Mouse (Mus musculus) neural tube, embryonic 14.5 days (tissue): ENCODE measurements around the gene Ucn2. TPM values are rescaled to one million over a fixed set of nuclear protein-coding genes. Genes with fewer than 3 reads are reported as not detected.

Experiments
- ATAC-seq: fragments of 200-750 bp; cut with Nextera tagmentation; 2 replicates; pipeline ENCODE4 v1.8.0; 2017; ENCODE audit warnings: low read depth, mild to moderate bottlenecking, moderate TSS enrichment, moderate library complexity
- H3K27ac ChIP-seq: fragments of 300-500 bp; sonication (generic); 2 replicates; pipeline ENCODE4 v1.5.1; 2014; ENCODE audit warnings: low read depth, mild to moderate bottlenecking, control low read depth, low read length, moderate library complexity, mixed read lengths
- H3K27me3 ChIP-seq: fragments of 300-500 bp; sonication (generic); 2 replicates; pipeline ENCODE4 v1.6.1; 2014; ENCODE audit warnings: low read length; ENCODE audit not compliant: control insufficient read depth, insufficient read depth
- H3K36me3 ChIP-seq: fragments of 300-500 bp; sonication (generic); 2 replicates; pipeline ENCODE4 v1.6.1; 2014; ENCODE audit warnings: low read length, mixed read lengths; ENCODE audit not compliant: control insufficient read depth, insufficient read depth
- H3K4me1 ChIP-seq: fragments of 300-500 bp; sonication (generic); 2 replicates; pipeline ENCODE4 v1.6.1; 2014; ENCODE audit warnings: low read length; ENCODE audit not compliant: control insufficient read depth, insufficient read depth
- H3K4me2 ChIP-seq: fragments of 300-500 bp; sonication (generic); 2 replicates; pipeline ENCODE4 v1.6.1; 2014; ENCODE audit warnings: mild to moderate bottlenecking, low read depth, low read length, control low read depth
- H3K4me3 ChIP-seq: fragments of 300-500 bp; sonication (generic); 2 replicates; pipeline ENCODE4 v1.5.1; 2014; ENCODE audit warnings: low read depth, low read length, control low read depth, mixed read lengths
- H3K9ac ChIP-seq: fragments of 300-500 bp; sonication (generic); replicated peaks from 2 replicates; pipeline ENCODE4 v1.6.1; 2014; ENCODE audit warnings: low read depth, mild to moderate bottlenecking, control low read depth, low read length, mixed read lengths
- H3K9me3 ChIP-seq: fragments of 300-500 bp; sonication (generic); 2 replicates; pipeline ENCODE4 v1.6.1; 2016; ENCODE audit warnings: low read length; ENCODE audit not compliant: control insufficient read depth
- WGBS: fragments of 180-500 bp; shearing (Covaris S2); extraction: QIAGEN DNeasy Blood & Tissue Kit; methylation state at CpG from one replicate; pipeline ENCODE4 v1.1.7; 2014; 5-methylcytosine and 5-hydroxymethylcytosine counted together
- polyA plus RNA-seq: library from polyadenylated mRNA; unstranded; fragments of >200 nt; fragmentation: Nextera tagmentation; extraction: Ambion mirVana; gene quantifications from 2 replicates; pipeline ENCODE4 v1.2.1, GENCODE M21; 2014

Gene Ucn2
- polyA plus RNA-seq, 1 experiment from 2014 or later, result 0.24 TPM

GRCm38 (mm10) chr9:108989802-108990461, 4.1 kb downstream of the Ucn2 start:
- Histone ChIP-seq H3K9me3 (no peaks in the 10 kb centered on the region), H3K4me3 (no peak overlapping the region), H3K36me3 (no peaks in the 10 kb centered on the region), H3K4me2 (no peak overlapping the region), H3K27me3 (no peaks in the 10 kb centered on the region), H3K4me1 (peaks cover 4% of the 10 kb centered on the region; the same call in 1 of the 2 replicates), H3K27ac (no peak overlapping the region), H3K9ac (no peak overlapping the region)
- ATAC-seq, result no peak
- 91% methylated on average over 4 of the region's 4 CpGs for WGBS

- Histone ChIP-seq H3K4me1 (peaks cover 4% of the 10 kb centered on the region; the same call in 1 of the 2 replicates), H3K9me3 (no peaks in the 10 kb centered on the region), H3K9ac (no peak overlapping the region), H3K4me3 (no peak overlapping the region), H3K27me3 (no peaks in the 10 kb centered on the region), H3K27ac (no peak overlapping the region), H3K4me2 (no peak overlapping the region), H3K36me3 (no peaks in the 10 kb centered on the region)
- 82% methylated on average over 7 of the region's 7 CpGs for WGBS
- no peak for ATAC-seq
Measured at GRCm38 (mm10) chr9:108990462-108990820, 4.6 kb downstream of the Ucn2 start.

GRCm38 (mm10) chr9:108991428-108992084, 5.7 kb downstream of the Ucn2 start, which contains the start of gene Pfkfb4:
Gene Pfkfb4 (plus strand): TSS chr9:108991778.
- H3K9ac ChIP-seq, result peak within 1 kb of the TSS; percentile 70
- H3K4me3 ChIP-seq, result peak within 1 kb of the TSS; percentile 55
- H3K27ac ChIP-seq, result peak within 1 kb of the TSS; percentile 74
- H3K9me3 ChIP-seq, result no peaks in the 10 kb centered on the region
- ATAC-seq, result peak; percentile 94
- peaks cover 4% of the 10 kb centered on the region; the same call in 1 of the 2 replicates for H3K4me1 ChIP-seq
- 2% methylated on average over 31 of the region's 31 CpGs for WGBS
- H3K27me3 ChIP-seq, result no peaks in the 10 kb centered on the region
- peak within 1 kb of the TSS; percentile 75 for H3K4me2 ChIP-seq
- H3K36me3 ChIP-seq, result no peaks in the 10 kb centered on the region

- peak; percentile 54 for ATAC-seq
- H3K4me1 ChIP-seq, result peaks cover 4% of the 10 kb centered on the region; the same call in 1 of the 2 replicates
- H3K4me2 ChIP-seq, result peak overlapping the region; percentile 75
- 11% methylated on average over 18 of the region's 18 CpGs for WGBS
- H3K36me3 ChIP-seq, result no peaks in the 10 kb centered on the region
- peak overlapping the region; percentile 55 for H3K4me3 ChIP-seq
- no peaks in the 10 kb centered on the region for H3K9me3 ChIP-seq
- peak overlapping the region; percentile 70 for H3K9ac ChIP-seq
- no peaks in the 10 kb centered on the region for H3K27me3 ChIP-seq
- peak overlapping the region; percentile 60; the same call in 1 of the 2 replicates for H3K27ac ChIP-seq
Measured at GRCm38 (mm10) chr9:108992085-108992469, 6.3 kb downstream of the Ucn2 start.

GRCm38 (mm10) chr9:108992620-108993361, 7.0 kb downstream of the Ucn2 start:
- Histone ChIP-seq H3K4me3 (peak overlapping the region; percentile 55), H3K27ac (no peak overlapping the region), H3K36me3 (no peaks in the 10 kb centered on the region), H3K4me2 (peak overlapping the region; percentile 75), H3K27me3 (no peaks in the 10 kb centered on the region), H3K9ac (no peak overlapping the region), H3K9me3 (no peaks in the 10 kb centered on the region), H3K4me1 (peaks cover 4% of the 10 kb centered on the region; the same call in 1 of the 2 replicates)
- no peak for ATAC-seq
- 88% methylated on average over 9 of the region's 9 CpGs for WGBS

- 81% methylated on average over 9 of the region's 9 CpGs for WGBS
- ATAC-seq, result no peak
- no peak overlapping the region for H3K27ac ChIP-seq
- no peaks in the 10 kb centered on the region for H3K36me3 ChIP-seq
- no peaks in the 10 kb centered on the region for H3K27me3 ChIP-seq
- H3K9ac ChIP-seq, result no peak overlapping the region
- no peak overlapping the region for H3K4me2 ChIP-seq
- H3K4me3 ChIP-seq, result no peak overlapping the region
- H3K9me3 ChIP-seq, result no peaks in the 10 kb centered on the region
- peaks cover 4% of the 10 kb centered on the region; the same call in 1 of the 2 replicates for H3K4me1 ChIP-seq
Measured at GRCm38 (mm10) chr9:108996411-108996810, 10.6 kb downstream of the Ucn2 start.

GRCm38 (mm10) chr9:108998287-108999166, 12.7 kb downstream of the Ucn2 start:
- Histone ChIP-seq H3K36me3 (no peaks in the 10 kb centered on the region), H3K27ac (no peak overlapping the region), H3K27me3 (no peaks in the 10 kb centered on the region), H3K4me2 (no peak overlapping the region), H3K4me3 (no peak overlapping the region), H3K4me1 (no peaks in the 10 kb centered on the region; the same call in 1 of the 2 replicates), H3K9ac (no peak overlapping the region), H3K9me3 (no peaks in the 10 kb centered on the region)
- 87% methylated on average over 19 of the region's 19 CpGs for WGBS
- ATAC-seq, result no peak

- Histone ChIP-seq H3K4me1 (no peaks in the 10 kb centered on the region; the same call in 1 of the 2 replicates), H3K9me3 (no peaks in the 10 kb centered on the region), H3K36me3 (no peaks in the 10 kb centered on the region), H3K4me3 (no peak overlapping the region), H3K27ac (no peak overlapping the region), H3K4me2 (no peak overlapping the region), H3K27me3 (no peaks in the 10 kb centered on the region), H3K9ac (no peak overlapping the region)
- WGBS, result 92% methylated on average over 4 of the region's 4 CpGs
- ATAC-seq, result no peak
Measured at GRCm38 (mm10) chr9:108999167-108999526, 13.3 kb downstream of the Ucn2 start.
